Mouse (Mus musculus) adrenal gland, postnatal 4 days (tissue): ENCODE data around the gene Gtf3a. TPM values are rescaled to one million over a fixed set of nuclear protein-coding genes. Genes with fewer than 3 reads are reported as not detected.
"Not testable (repeated sequence)": the region's sequence is repeated elsewhere in the genome, so short reads cannot be mapped to it uniquely, and the experiment has no call there.

Source experiments
- DNase-seq, 2 experiments: peaks; one replicate each; pipeline ENCODE4 v3.0.0; 2021 to 2022; ENCODE audit warnings: low spot score in 2 of 2, mixed read lengths in 2 of 2
- long read RNA-seq, 2 experiments: library from polyadenylated mRNA; stranded (forward); transcript quantifications; one replicate each; pipeline ENCODE4 v2.0.0; 2021
- total RNA-seq, 2 experiments: library from RNA; stranded (reverse); gene quantifications; 2 replicates each; pipeline ENCODE4 v1.2.3; 2021

Gtf3a gene
- 10 to 100 TPM; 40.7 to 45.2 TPM for total RNA-seq
- long read RNA-seq, experiment 1, transcript Gtf3a-204 (9 exons, 1,298 nt) = major isoform, 38 of 52 reads
- long read RNA-seq, experiment 1, partial matches to known transcripts = 5 of 52 reads
- long read RNA-seq, experiment 1, other reads (novel, unspliced or antisense) = 6 of 52 reads
- long read RNA-seq, experiment 2, transcript Gtf3a-204 (9 exons, 1,298 nt) = major isoform, 42 of 62 reads
- long read RNA-seq, experiment 2, transcript Gtf3a-201 (8 exons, 1,426 nt) = minor isoform, 6 of 62 reads
- long read RNA-seq, experiment 2, partial matches to known transcripts = 5 of 62 reads
- long read RNA-seq, experiment 2, other reads (novel, unspliced or antisense) = 8 of 62 reads

- DNase-seq = peak; percentile 53 to 71
Measured at GRCm38 (mm10) chr5:146948508-146949088, at the start of gene Gtf3a. Gene Gtf3a, plus strand, starts transcription at chr5:146948657.

- DNase-seq = no peak
Measured at GRCm38 (mm10) chr5:146900331-146900730, 48.1 kb upstream of the Gtf3a start.

GRCm38 (mm10) chr5:146901501-146901900, 47.0 kb upstream of the Gtf3a start:
- DNase-seq = no peak

GRCm38 (mm10) chr5:146904404-146904803, 44.1 kb upstream of the Gtf3a start:
- peak; percentile 41 to 44 for DNase-seq

- DNase-seq = peak; percentile 51 to 54
Measured at GRCm38 (mm10) chr5:146905486-146906172, 42.8 kb upstream of the Gtf3a start.

GRCm38 (mm10) chr5:146907533-146907932, 40.9 kb upstream of the Gtf3a start:
- DNase-seq = no peak

GRCm38 (mm10) chr5:146908629-146909028, 39.8 kb upstream of the Gtf3a start:
- no peak for DNase-seq

- no peak for DNase-seq
Measured at GRCm38 (mm10) chr5:146912206-146912605, 36.3 kb upstream of the Gtf3a start.

GRCm38 (mm10) chr5:146913355-146913754, 35.1 kb upstream of the Gtf3a start:
- no peak for DNase-seq

GRCm38 (mm10) chr5:146914088-146914766, 34.2 kb upstream of the Gtf3a start:
- peak; percentile 20 for DNase-seq

- no peak for DNase-seq
Measured at GRCm38 (mm10) chr5:146916273-146916672, 32.2 kb upstream of the Gtf3a start.

GRCm38 (mm10) chr5:146916806-146917205, 31.7 kb upstream of the Gtf3a start:
- no peak for DNase-seq

GRCm38 (mm10) chr5:146917357-146917756, 31.1 kb upstream of the Gtf3a start:
- not testable (repeated sequence) for DNase-seq

GRCm38 (mm10) chr5:146919874-146920273, 28.6 kb upstream of the Gtf3a start:
- no peak for DNase-seq

GRCm38 (mm10) chr5:146920314-146921161, 27.9 kb upstream of the Gtf3a start:
- no peak for DNase-seq

- DNase-seq = no peak
Measured at GRCm38 (mm10) chr5:146921224-146921623, 27.2 kb upstream of the Gtf3a start.

- DNase-seq = no peak
Measured at GRCm38 (mm10) chr5:146923547-146923946, 24.9 kb upstream of the Gtf3a start.

- no peak for DNase-seq
Measured at GRCm38 (mm10) chr5:146926673-146927072, 21.8 kb upstream of the Gtf3a start.

GRCm38 (mm10) chr5:146931422-146931821, 17.0 kb upstream of the Gtf3a start:
- DNase-seq = no peak

- DNase-seq = no peak
Measured at GRCm38 (mm10) chr5:146931904-146932553, 16.4 kb upstream of the Gtf3a start.
